Mouse (Mus musculus) intestine, embryonic 15.5 days (tissue): ENCODE measurements at regions not wholly inside any gene's neighbourhood (a gene's known extent, or its start where the extent isn't known, plus 50 kb on each side); places are given as distances from the start of the nearest gene placed in this dataset.

Experiments used
- ATAC-seq: fragments of 200-750 bp; cut with Nextera tagmentation; 2 replicates; pipeline ENCODE4 v1.8.0; 2017; ENCODE audit warnings: moderate TSS enrichment, moderate library complexity
- H3K27ac ChIP-seq: fragments of 300-500 bp; sonication (generic); 2 replicates; pipeline ENCODE4 v1.5.1; 2015; ENCODE audit warnings: mild to moderate bottlenecking, inconsistent platforms
- H3K27me3 ChIP-seq: fragments of 300-500 bp; sonication (generic); replicated peaks from 2 replicates; pipeline ENCODE4 v1.6.1; 2015; ENCODE audit warnings: inconsistent platforms
- H3K36me3 ChIP-seq: fragments of 300-500 bp; sonication (generic); 2 replicates; pipeline ENCODE4 v1.6.1; 2015; ENCODE audit warnings: inconsistent platforms
- H3K4me1 ChIP-seq: fragments of 300-500 bp; sonication (generic); replicated peaks from 2 replicates; pipeline ENCODE4 v1.6.1; 2015; ENCODE audit warnings: inconsistent platforms
- H3K4me2 ChIP-seq: fragments of 300-500 bp; sonication (generic); replicated peaks from 2 replicates; pipeline ENCODE4 v1.6.1; 2015; ENCODE audit warnings: mild to moderate bottlenecking, inconsistent platforms
- H3K4me3 ChIP-seq: fragments of 300-500 bp; sonication (generic); replicated peaks from 2 replicates; pipeline ENCODE4 v1.5.1; 2015; ENCODE audit warnings: inconsistent platforms
- H3K9ac ChIP-seq: fragments of 300-500 bp; sonication (generic); 2 replicates; pipeline ENCODE4 v1.6.1; 2015; ENCODE audit warnings: inconsistent platforms
- H3K9me3 ChIP-seq: fragments of 300-500 bp; sonication (generic); 2 replicates; pipeline ENCODE4 v1.6.1; 2016; ENCODE audit warnings: inconsistent platforms
- WGBS: fragments of 180-500 bp; shearing (Covaris S2); methylation state at CpG from one replicate; pipeline ENCODE4 v1.1.7; 2015; 5-methylcytosine and 5-hydroxymethylcytosine counted together

- Histone ChIP-seq H3K4me1 (no peaks in the 10 kb centered on the region), H3K9me3 (no peaks in the 10 kb centered on the region), H3K27ac (no peak overlapping the region), H3K27me3 (no peaks in the 10 kb centered on the region), H3K36me3 (no peaks in the 10 kb centered on the region), H3K9ac (no peak overlapping the region), H3K4me3 (no peak overlapping the region), H3K4me2 (no peak overlapping the region)
- 65% methylated on average over 4 of the region's 4 CpGs for WGBS
- ATAC-seq, result peak; percentile 71
Observed at GRCm38 (mm10) chr4:55718438-55718837, 186.2 kb upstream of the Klf4 start.

- Histone ChIP-seq H3K9ac (no peak overlapping the region), H3K4me3 (no peak overlapping the region), H3K4me2 (no peak overlapping the region), H3K9me3 (no peaks in the 10 kb centered on the region), H3K27me3 (no peaks in the 10 kb centered on the region), H3K36me3 (no peaks in the 10 kb centered on the region), H3K4me1 (0 out of 2 replicates have a peak, but pooled peaks cover 3% of the 10 kb centered on the region), H3K27ac (no peak overlapping the region)
- 57% methylated on average over 5 of the region's 5 CpGs for WGBS
- ATAC-seq, result no peak
Observed at GRCm38 (mm10) chr4:55716161-55716651, 183.9 kb upstream of the Klf4 start.

- Histone ChIP-seq H3K4me1 (0 out of 2 replicates have a peak, but pooled peaks cover 3% of the 10 kb centered on the region), H3K9me3 (no peaks in the 10 kb centered on the region), H3K27me3 (no peaks in the 10 kb centered on the region), H3K4me3 (no peak overlapping the region), H3K9ac (no peak overlapping the region), H3K36me3 (no peaks in the 10 kb centered on the region), H3K4me2 (no peak overlapping the region), H3K27ac (no peak overlapping the region)
- peak; percentile 79 for ATAC-seq
- 53% methylated on average over 13 of the region's 13 CpGs for WGBS
Observed at GRCm38 (mm10) chr4:55711500-55712341, 179.5 kb upstream of the Klf4 start.

- WGBS, result 85% methylated on average over 5 of the region's 5 CpGs
- no peak for ATAC-seq
Observed at GRCm38 (mm10) chr4:55710476-55710875, 178.2 kb upstream of the Klf4 start.

GRCm38 (mm10) chr4:55708808-55709207 lies 176.5 kb upstream of the Klf4 start:
- Histone ChIP-seq H3K36me3 (no peaks in the 10 kb centered on the region), H3K4me2 (no peak overlapping the region), H3K4me1 (0 out of 2 replicates have a peak, but pooled peaks cover 3% of the 10 kb centered on the region), H3K27me3 (no peaks in the 10 kb centered on the region), H3K9me3 (no peaks in the 10 kb centered on the region), H3K27ac (no peak overlapping the region), H3K9ac (no peak overlapping the region), H3K4me3 (no peak overlapping the region)
- WGBS, result 82% methylated on average over 2 of the region's 2 CpGs
- ATAC-seq, result no peak

More at GRCm38 (mm10) chr4:55710476-55710875, 178.2 kb upstream of the Klf4 start:
- Histone ChIP-seq H3K36me3 (no peaks in the 10 kb centered on the region), H3K27ac (no peak overlapping the region), H3K4me1 (0 out of 2 replicates have a peak, but pooled peaks cover 3% of the 10 kb centered on the region), H3K4me3 (no peak overlapping the region), H3K27me3 (no peaks in the 10 kb centered on the region), H3K9me3 (no peaks in the 10 kb centered on the region), H3K4me2 (no peak overlapping the region), H3K9ac (no peak overlapping the region)

GRCm38 (mm10) chr4:55707916-55708315 lies 175.7 kb upstream of the Klf4 start:
- H3K9ac ChIP-seq, result no peak overlapping the region
- H3K27me3 ChIP-seq, result no peaks in the 10 kb centered on the region
- H3K27ac ChIP-seq, result no peak overlapping the region
- peak; percentile 70 for ATAC-seq
- WGBS, result 70% methylated on average over 10 of the region's 10 CpGs
- H3K9me3 ChIP-seq, result no peaks in the 10 kb centered on the region
- no peak overlapping the region for H3K4me2 ChIP-seq
- no peak overlapping the region for H3K4me3 ChIP-seq
- no peaks in the 10 kb centered on the region for H3K36me3 ChIP-seq
- H3K4me1 ChIP-seq, result 0 out of 2 replicates have a peak, but pooled peaks cover 3% of the 10 kb centered on the region

GRCm38 (mm10) chr4:55704921-55705320 lies 172.7 kb upstream of the Klf4 start:
- Histone ChIP-seq H3K27me3 (no peaks in the 10 kb centered on the region), H3K4me3 (no peak overlapping the region), H3K4me2 (no peak overlapping the region), H3K9ac (no peak overlapping the region), H3K9me3 (no peaks in the 10 kb centered on the region), H3K36me3 (no peaks in the 10 kb centered on the region), H3K27ac (no peak overlapping the region), H3K4me1 (no peaks in the 10 kb centered on the region)
- WGBS, result 68% methylated on average over 4 of the region's 4 CpGs
- no peak for ATAC-seq

GRCm38 (mm10) chr4:55703346-55703916 lies 171.2 kb upstream of the Klf4 start:
- H3K27ac ChIP-seq, result no peak overlapping the region
- H3K4me1 ChIP-seq, result no peaks in the 10 kb centered on the region
- 73% methylated on average over 2 of the region's 2 CpGs for WGBS
- no peaks in the 10 kb centered on the region for H3K9me3 ChIP-seq
- no peak overlapping the region for H3K4me3 ChIP-seq
- no peaks in the 10 kb centered on the region for H3K27me3 ChIP-seq
- no peaks in the 10 kb centered on the region for H3K36me3 ChIP-seq
- no peak overlapping the region for H3K9ac ChIP-seq
- no peak overlapping the region for H3K4me2 ChIP-seq
- ATAC-seq, result no peak

GRCm38 (mm10) chr4:55701334-55701733 lies 169.1 kb upstream of the Klf4 start:
- H3K4me1 ChIP-seq, result 0 out of 2 replicates have a peak, but pooled peaks cover 2% of the 10 kb centered on the region
- H3K27me3 ChIP-seq, result no peaks in the 10 kb centered on the region
- ATAC-seq, result no peak
- H3K9ac ChIP-seq, result no peak overlapping the region
- no peak overlapping the region for H3K4me3 ChIP-seq
- no peaks in the 10 kb centered on the region for H3K9me3 ChIP-seq
- 77% methylated on average over 2 of the region's 2 CpGs for WGBS
- no peak overlapping the region for H3K4me2 ChIP-seq
- H3K27ac ChIP-seq, result no peak overlapping the region
- no peaks in the 10 kb centered on the region for H3K36me3 ChIP-seq

GRCm38 (mm10) chr4:55699917-55700316 lies 167.7 kb upstream of the Klf4 start:
- 30% methylated on average over 8 of the region's 8 CpGs for WGBS
- H3K27ac ChIP-seq, result no peak overlapping the region
- 0 out of 2 replicates have a peak, but pooled peaks cover 2% of the 10 kb centered on the region for H3K4me1 ChIP-seq
- no peak overlapping the region for H3K4me3 ChIP-seq
- H3K4me2 ChIP-seq, result no peak overlapping the region
- H3K9me3 ChIP-seq, result no peaks in the 10 kb centered on the region
- no peak for ATAC-seq
- H3K27me3 ChIP-seq, result no peaks in the 10 kb centered on the region
- H3K9ac ChIP-seq, result no peak overlapping the region
- no peaks in the 10 kb centered on the region for H3K36me3 ChIP-seq

GRCm38 (mm10) chr4:55699161-55699560 lies 166.9 kb upstream of the Klf4 start:
- H3K4me2 ChIP-seq, result no peak overlapping the region
- no peak overlapping the region for H3K4me3 ChIP-seq
- H3K27me3 ChIP-seq, result no peaks in the 10 kb centered on the region
- no peak for ATAC-seq
- no peak overlapping the region for H3K27ac ChIP-seq
- no peak overlapping the region for H3K9ac ChIP-seq
- 0 out of 2 replicates have a peak, but pooled peaks cover 2% of the 10 kb centered on the region for H3K4me1 ChIP-seq
- H3K9me3 ChIP-seq, result no peaks in the 10 kb centered on the region
- no peaks in the 10 kb centered on the region for H3K36me3 ChIP-seq
- 77% methylated on average over 5 of the region's 5 CpGs for WGBS

GRCm38 (mm10) chr4:55697108-55697507 lies 164.8 kb upstream of the Klf4 start:
- ATAC-seq, result no peak
- no peaks in the 10 kb centered on the region for H3K36me3 ChIP-seq
- H3K9me3 ChIP-seq, result no peaks in the 10 kb centered on the region
- H3K27me3 ChIP-seq, result no peaks in the 10 kb centered on the region
- no peak overlapping the region for H3K9ac ChIP-seq
- 63% methylated on average over 12 of the region's 12 CpGs for WGBS
- 0 out of 2 replicates have a peak, but pooled peaks cover 2% of the 10 kb centered on the region for H3K4me1 ChIP-seq
- no peak overlapping the region for H3K27ac ChIP-seq
- no peak overlapping the region for H3K4me2 ChIP-seq
- H3K4me3 ChIP-seq, result no peak overlapping the region
